Mouse (Mus musculus): ENCODE measurements around the gene Faim2.

DNA sequence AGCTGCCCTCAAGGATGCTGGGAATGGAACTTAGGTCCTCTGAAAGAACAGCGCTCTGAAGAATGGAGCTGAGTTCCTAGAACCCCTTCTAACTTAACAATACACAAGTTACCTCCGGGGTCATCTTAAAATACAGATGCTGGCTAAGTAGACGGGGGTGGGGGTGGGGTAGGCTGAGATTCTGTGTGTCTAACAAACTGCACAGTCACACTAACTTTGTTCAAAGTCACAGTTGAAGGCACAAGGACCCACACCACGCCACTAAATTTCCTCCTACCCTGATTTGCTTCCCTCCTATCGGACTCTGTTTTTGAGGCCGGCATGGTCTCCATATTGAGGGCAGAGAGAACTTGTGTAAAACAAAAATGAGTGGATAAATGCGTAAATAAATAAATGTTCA is 55.0 kb downstream of the Faim2 start:
- no peak for TF ChIP-seq POLR2A (IDR thresholded peaks at IDR 0.05; ENCODE audit: borderline replicate concordance, insufficient read depth, low read length)
- no peak for TF ChIP-seq CTCF (IDR thresholded peaks at IDR 0.05; ENCODE audit: borderline replicate concordance, insufficient read depth, low read depth, low read length)

All from cerebellum, adult 2 months (tissue).